Mouse (Mus musculus): ENCODE results near the gene Iqcf3.

GRCm38 (mm10) chr9:106462430-106462800 lies 99.0 kb downstream of the Iqcf3 start:
- no peak for TF ChIP-seq CTCF (IDR thresholded peaks at IDR 0.05; ENCODE audit: borderline replicate concordance, insufficient read depth, low read length)
- no peak for TF ChIP-seq POLR2A (IDR thresholded peaks at IDR 0.05; ENCODE audit: low read depth, low read length)

Measured in embryonic fibroblast, embryonic 13.5 days (primary cell).